Mouse (Mus musculus) cerebellum, adult 11-12 months (tissue): ENCODE measurements around the gene Pcmt1.
"Not testable (repeated sequence)": the region's sequence is repeated elsewhere in the genome, so short reads cannot be mapped to it uniquely, and the experiment has no call there.

Experiments
- DNase-seq: peaks from one replicate; pipeline ENCODE4 v3.0.0; 2022

Pcmt1 gene

DNA sequence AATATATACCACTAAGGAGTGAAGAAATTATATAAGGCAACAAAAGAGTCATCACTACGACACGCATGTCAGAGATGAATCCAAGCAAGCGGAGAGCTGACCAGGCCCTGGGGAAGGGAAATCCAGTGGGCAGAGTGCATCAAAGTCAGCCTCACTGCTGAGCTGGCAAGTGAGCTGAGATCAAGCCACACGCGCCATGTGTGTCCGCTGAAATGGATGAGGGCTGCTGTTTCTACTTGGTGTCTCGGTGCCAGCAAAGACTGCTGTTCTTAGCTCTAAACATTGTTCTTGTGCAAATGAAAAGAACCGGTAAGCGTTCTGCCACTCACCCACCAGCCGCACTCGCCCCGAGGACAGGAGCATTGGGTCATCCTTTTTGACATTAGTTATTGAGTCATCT is 40.6 kb downstream of the Pcmt1 start:
- no peak for DNase-seq

DNA sequence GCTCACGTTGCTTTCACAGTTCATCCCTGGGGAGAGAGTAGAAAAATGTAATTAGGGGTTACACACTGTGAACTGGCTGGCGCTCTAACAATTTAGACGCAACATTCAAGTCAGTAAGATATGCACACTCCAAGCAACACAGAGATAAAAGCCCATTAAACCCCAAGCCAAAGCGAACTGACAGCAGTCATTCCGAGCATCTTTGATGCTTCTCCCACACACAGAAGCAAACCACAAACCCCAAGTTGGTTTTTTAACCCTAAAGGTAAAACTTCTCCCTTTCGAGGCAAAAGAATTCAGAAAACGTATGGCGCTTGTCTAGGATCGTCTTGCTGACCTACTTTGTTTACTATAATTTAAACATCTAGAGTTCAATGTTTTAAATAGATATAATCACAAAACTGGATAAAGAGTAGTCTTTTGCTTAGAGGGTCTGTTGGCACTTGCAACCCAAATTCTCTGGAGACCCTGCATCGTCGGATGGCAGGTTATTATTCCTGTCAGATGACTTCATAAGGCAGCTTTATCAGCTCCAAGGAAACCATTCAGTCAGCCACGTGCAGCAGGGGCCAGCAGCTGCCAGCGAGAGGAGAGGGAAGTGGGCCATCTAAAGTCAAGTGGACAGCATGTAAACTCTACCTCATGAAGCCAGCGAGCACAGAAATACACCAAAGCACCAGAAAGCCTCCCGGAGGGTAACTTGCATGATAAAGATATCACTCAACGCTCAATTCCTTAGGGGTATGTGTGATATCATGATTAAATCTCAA is 49.8 kb downstream of the Pcmt1 start:
- DNase-seq = no peak

DNA sequence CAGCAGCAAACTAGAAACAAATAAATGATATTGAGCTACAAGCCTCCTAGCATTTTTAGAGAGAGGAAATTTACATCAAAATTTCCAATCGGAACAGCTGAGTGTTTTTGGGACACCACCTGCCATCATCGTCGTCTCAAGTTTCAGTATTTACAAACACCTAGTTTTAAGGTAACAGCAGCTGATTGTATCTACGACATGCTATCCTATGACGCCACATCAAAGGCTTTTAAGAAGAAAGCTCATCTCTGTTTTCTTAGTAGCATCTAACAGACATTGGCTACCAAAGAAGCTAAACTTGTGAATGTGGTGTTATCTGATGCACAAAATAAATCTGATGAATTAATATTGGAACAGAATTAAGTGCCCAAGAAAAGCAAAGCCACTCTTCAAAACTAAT is 50.6 kb downstream of the Pcmt1 start:
- DNase-seq = no peak

DNA sequence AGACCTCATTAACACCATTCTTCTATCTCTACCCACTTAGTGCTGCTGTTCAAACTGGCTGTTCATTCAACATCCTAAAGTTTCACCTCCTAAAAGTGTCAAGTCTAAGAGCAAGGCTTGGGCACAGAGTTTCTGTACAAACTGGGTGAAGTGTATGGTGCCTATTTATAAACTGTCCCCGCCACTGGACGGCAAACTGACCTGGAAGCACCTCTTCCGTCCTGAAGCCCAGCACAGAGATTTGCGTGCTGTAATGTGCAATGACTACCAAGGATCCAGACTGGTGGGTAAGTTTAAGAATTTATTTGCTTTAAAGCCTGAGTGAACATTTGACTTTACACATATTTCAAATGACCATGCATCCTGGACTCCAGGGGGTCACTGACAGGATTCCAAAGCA is 51.8 kb downstream of the Pcmt1 start:
- DNase-seq = no peak

DNA sequence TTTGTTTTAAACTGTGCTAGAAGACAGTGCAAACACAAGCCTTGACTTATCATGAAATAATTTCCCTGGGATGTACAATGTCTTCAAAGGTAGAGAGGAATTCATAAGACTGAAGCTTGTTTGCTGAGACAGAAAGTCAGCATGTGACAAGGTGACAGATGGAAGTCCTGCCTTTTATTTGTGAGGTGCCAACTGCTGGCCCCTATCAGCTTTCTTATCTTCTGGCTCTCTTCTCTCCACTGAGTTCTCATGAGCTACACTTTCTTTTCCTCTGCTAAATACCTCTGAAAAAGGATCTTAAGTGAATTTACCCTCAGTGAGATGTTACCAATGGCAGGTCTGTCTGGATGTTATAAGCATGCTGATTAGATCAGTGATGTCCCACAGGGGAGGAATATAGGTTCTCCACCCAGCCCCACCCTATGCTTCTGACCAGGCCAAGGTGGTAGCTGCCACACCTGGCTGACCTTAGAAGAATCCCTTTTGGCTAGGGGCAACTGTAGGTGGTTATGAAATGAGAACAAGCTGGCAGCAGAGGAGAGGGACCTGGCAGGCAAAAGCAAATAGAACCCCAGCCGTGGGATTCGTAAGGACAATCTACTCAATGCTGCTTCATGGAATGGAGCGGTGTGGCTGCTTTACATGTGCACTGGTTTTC is 56.9 kb downstream of the Pcmt1 start:
- no peak for DNase-seq

DNA sequence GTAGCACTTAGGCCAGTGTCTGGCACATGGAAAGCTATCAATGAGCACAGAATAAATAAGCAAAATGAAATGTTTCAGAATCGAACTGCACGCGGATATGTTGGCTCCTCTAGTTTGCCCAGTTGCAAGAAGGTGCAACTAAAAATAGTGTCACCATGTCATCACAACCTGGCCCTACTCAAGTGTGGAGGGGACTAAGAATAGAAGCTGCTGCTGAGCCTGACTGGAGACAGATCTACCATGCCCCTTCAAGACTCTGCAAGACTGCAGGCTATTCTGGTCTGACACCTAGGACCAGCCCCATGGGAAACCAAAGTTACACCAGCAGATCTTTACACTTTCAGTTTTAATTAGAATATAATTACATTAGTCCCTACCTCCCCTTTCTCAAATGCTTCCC is 58.6 kb downstream of the Pcmt1 start:
- DNase-seq = no peak

DNA sequence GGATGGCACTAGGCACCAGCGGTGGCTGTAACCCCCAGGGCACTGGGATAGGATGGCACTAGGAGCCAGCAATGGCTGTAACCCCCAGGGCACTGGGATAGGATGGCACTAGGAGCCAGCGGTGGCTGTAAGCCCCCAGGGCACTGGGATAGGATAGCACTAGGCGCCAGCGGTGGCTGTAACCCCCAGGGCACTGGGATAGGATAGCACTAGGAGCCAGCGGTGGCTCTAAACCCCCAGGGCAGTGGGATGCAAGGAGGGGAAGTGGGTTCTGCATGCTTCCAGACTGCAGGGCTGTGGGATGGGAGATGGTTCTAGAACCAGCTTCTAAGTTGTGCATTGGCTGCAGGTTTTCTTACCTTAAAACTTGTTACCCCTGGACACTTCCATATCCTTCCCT is 60.2 kb downstream of the Pcmt1 start:
- DNase-seq = no peak

DNA sequence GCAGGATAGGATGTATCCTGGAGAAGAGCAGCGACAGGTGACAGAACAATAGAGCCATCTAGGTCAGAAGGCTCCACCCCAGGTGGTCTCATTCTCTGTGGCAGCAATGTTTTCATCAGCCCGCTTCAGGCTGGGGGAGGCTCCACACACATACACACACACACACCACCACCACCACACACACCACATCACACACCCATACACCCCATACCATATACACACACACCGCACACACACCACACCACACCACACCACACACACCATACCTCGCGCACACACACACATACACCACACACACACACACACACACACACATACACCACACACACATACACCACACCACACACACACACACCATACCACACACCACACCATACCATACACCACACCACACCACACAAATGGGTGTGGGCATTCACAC is 61.1 kb downstream of the Pcmt1 start:
- DNase-seq = no peak

DNA sequence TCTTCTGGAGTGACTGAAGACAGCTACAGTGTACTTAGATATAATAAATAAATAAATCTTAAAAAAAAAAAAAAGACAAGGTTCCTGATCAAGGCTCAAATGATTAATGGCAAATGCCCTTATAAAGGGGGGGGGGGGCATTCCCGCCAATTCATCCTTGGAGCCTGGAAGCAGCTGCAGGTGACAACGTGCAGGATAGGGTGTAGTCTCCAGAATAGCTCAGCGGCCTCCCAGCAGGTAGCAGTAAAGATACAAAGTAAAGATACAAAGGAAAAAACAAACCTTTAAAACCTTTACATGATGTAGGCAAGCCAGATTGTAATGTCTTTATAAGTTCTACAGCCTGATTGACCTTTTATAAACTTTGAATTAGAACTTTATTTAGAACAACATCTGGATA is 63.4 kb downstream of the Pcmt1 start:
- DNase-seq = not testable (repeated sequence)

DNA sequence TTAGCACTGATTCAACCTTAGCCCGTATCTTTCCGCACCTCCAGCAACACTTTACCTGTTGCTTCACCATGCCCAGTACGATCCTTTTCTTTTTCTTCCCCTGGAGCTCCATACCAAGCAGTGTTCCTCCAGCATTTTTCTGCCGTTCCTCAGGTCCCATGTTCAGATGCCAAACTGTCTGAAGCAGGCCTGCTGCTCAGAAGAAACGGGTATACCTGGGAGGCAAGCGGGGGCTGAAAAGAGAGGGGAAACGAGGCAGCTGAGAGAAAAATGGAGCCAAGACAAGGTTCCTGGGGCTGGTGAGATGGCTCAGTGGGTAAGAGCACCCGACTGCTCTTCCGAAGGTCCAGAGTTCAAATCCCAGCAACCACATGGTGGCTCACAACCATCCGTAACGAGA is 63.8 kb downstream of the Pcmt1 start:
- not testable (repeated sequence) for DNase-seq

DNA sequence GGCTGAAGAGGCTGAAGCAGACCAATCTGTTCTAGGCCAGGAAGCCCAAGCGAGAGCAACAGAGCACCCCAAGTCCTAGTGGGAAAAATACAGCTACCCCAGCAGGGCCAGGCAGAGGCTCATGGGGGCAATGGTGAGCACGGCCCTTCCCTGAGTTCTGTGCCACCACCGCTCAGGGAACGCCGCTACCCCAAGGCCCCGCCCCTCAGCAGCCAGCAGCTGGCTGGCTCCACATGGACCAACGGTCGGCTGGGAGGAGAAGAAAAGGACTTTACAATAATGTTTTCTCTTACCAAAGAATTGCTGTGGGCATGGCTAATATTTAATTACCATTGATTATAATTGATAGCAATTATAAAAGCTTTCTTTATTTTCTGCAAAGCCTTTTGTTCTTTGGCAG is 66.1 kb downstream of the Pcmt1 start:
- DNase-seq = no peak

DNA sequence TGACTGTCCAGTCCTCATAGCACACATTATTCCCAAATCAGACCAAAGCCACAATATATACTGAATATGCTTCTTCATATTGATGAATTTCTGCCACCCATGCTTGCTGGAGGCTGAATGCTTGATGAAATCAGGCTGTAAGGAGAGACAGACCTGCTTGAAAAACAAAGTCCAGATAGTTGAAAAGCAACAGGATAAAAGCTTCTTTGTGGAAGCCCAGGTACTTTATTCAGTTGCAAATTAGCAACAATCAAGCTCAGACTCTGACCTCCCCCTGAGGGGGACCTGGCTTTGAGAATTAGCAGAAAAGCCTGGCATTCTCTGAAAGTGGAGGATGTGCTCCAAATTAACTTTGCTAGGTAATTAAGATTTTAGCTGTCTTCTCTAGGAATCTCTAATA is 68.7 kb downstream of the Pcmt1 start:
- not testable (repeated sequence) for DNase-seq

DNA sequence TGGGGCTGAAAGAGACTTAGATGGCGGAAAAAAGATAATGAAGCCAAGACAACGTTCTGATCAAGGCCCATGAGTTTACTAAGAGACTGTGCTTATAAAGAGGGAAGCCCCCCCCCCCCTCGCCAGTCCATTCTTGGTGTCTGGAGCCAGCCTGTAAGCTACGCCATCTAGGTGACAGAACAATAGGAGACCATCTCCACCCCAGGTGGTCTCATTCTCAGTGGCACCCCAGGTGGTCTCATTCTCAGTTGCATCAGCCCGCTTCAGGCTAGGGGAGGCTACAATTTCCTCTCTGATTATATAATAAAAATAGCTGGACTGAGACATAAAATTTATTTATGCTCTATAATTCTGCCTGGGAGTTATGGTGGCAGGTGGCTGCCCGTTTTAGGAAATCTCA is 69.3 kb downstream of the Pcmt1 start:
- DNase-seq = no peak

DNA sequence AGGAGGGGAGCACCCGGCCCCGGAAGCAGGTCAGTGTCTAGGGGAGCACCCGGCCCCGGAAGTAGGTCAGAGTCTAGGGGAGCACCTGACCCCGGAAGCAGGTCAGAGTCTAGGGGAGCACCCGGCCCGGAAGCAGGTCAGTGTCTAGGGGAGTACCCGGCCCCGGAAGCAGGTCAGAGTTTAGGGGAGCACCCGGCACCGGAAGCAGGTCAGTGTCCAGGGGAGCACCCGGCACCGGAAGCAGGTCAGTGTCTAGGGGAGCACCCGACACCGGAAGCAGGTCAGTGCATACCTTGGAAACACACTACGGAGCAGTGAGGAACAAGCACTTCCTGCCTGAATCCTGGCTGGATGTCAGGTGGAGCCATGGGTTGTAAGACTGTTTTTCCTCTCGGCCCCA is 72.3 kb downstream of the Pcmt1 start:
- no peak for DNase-seq

DNA sequence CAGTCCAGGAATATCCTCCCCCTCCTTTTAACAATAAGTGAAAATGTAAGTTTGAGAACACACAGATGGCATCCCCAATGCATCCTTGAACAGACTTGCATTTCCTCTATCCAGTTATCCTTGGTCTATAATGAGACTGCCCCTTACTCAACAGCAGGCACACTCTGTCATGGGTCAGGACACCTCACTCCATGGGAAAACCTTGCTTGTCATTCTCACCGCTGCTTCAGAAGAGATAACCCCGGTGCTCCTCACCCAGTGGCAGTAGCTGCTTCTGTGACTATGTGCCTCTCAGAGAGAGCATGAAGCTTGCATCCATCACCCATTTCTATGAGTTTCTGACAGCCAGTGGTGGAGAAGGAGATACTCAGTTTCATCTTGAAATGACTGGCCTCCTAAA is 74.5 kb downstream of the Pcmt1 start:
- DNase-seq = no peak

DNA sequence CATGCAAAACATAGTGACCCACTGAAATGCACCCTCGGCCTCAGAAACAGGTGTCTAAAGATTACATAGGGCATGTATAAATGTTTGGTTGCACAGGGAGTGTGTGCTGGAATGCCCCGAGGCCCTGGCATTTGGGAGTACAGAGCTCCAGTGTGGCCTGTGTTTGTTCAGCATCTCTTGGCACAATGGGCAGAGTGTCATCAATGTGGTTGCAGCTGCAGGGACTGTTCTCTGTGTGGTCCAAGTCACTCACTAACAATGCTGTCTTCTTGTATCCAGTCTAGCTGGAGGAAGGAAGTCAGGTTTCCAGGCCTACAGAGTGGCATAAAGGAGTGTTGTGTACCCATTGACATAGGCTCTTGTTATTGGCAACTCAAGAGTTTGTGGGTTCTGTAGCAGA is 75.8 kb downstream of the Pcmt1 start:
- DNase-seq = no peak

DNA sequence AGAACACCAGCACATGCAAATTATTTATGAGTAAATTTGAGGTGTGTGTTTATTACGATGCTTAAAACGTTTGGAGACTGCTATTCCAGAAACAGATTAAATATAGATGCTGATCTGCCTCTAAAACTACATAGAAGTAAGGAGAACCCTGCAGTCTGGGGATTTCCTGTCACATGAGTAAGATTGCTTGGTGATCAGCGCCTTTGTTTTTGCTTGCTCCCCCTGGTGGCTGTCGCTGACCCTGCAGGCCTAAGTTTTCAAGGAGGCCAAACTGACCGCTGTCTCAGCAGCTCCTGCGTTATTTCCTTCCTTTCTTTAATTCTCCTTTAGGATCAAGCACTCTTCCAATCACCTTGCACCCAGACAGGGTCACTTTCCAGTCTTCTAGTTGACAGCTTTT is 80.3 kb downstream of the Pcmt1 start:
- peak; percentile 55 for DNase-seq

DNA sequence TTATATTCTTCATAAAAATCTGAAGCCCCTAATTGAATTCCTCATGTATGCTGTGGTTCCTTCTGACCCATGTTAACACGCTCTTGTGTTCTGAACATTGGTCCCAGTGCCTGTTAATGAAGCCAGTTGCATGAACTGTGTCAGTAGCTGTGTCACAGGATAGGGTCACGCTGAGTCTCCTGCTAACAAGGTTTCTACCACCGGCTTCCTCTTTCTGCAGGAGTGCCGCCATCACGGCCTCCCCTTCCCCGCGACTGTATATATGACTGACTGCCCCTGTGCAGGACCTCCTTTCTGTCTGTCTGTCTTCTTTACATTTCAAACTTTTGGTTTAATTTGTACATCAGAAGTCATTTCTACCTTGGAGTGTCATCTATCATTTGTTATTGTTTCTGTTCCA is 82.8 kb downstream of the Pcmt1 start:
- no peak for DNase-seq

DNA sequence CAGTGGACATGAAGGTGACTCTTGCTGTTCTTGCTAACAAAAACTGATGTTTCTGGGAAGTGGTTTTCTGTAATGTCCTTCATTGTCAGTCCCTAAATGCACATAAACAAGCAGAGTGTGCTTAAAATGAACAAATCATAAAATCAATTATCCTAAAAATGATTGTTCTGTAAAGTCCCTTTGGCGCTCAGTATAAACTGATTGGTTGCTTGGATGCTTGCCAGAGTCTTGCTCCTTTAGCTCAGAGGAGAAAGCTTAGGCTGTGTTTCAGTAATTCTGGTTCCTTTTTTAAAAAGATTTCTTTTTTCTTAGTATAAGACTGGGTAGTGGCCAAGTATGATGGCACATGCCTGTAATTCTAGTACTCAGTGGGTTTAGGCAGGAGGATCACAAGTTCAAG is 84.7 kb downstream of the Pcmt1 start:
- no peak for DNase-seq

DNA sequence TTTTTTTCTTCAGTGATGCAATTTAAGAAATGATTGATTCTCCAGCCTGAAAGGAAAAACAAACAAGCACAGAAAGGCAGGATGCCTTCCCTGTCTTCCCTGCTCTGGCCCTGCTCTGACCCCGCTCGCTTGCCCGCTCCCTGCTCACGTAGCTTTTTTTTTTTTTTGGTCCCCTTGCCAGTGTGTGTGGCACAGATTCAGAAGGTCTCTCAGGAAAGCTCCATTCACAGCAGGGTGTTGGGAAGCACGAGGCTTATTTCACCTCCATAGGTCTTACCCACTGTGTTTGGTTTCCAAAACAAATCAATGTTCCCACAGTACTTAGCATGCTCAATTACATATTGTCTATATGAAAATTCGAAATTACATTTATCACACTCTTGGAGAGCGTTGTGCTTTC is 86.1 kb downstream of the Pcmt1 start:
- DNase-seq = no peak

DNA sequence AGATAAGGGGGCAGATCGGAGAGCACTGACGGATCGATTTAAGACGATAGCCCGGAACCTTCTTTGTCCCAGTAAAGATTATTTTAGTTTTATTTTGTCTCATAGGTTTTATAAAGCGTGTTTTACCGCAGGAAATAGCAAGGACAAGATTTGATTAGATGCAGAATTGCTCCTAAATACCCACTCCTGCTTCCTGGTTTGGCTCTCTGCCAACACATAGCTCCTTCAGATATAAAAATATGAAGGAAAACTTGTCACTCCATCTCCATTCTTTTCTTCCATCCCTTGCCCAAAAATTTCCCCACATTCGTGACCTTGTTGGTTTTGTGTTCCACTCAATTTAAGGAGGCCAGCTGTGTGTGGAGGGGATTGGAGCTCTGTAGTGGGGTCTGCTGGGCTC is 90.1 kb downstream of the Pcmt1 start:
- no peak for DNase-seq

DNA sequence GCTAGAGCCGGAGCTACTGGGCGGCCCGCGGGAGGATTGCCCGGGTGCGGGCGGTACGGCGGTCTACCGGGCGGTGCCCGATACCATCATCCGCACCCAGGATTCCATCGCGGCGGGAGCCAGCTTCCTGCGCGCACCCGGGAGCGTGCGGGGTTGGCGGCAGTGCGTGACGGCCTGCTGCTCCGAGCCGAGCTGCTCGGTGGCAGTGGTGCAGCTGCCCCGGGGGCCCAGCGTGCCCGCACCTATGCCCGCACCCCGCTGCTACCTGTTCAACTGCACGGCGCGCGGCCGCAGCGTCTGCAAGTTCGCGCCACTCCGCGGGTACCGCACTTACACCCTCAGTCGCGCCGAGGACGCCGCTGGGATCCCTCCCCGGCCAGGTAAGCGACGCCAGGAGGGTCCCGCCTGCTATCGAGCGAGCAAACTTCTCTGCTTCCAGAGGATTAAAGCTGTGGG is 90.7 kb downstream of the Pcmt1 start:
- no peak for DNase-seq

DNA sequence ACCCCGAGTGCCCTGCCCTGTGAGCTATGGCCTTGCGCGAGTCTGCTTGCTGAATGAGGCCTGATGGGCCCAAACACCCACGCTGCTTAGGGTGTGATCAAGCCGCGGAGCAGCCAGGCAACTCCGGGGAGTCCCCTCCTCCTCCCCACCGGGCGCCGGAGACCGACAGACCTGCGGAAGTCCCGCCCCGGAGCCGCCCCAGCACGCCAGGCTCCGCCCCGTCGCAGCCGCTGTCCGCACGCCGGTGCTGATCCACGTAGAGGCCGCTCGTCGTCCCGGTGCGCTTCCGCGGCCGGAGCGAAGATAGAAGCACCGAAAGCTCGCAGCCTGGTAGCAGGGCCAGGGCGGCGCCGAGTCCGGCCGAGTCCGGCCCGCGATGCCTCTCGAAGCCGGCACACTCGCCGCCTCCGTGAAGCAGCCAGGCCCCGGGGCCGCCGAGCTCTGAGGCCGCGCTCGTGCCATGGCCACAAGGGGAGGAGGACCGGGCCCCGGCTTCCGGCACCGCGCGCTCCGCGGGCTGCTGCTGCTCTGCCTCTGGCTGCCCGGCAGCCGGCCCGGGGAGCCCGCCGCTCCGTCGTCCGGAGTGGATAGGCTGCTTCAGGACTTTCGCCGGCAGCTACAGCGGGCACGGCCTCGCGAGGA is 91.2 kb downstream of the Pcmt1 start, which contains the start of gene Lrp11:
Gene Lrp11 (plus strand): TSS at position 209 of the 642 bp plus-strand sequence.
- peak; percentile 88 for DNase-seq

DNA sequence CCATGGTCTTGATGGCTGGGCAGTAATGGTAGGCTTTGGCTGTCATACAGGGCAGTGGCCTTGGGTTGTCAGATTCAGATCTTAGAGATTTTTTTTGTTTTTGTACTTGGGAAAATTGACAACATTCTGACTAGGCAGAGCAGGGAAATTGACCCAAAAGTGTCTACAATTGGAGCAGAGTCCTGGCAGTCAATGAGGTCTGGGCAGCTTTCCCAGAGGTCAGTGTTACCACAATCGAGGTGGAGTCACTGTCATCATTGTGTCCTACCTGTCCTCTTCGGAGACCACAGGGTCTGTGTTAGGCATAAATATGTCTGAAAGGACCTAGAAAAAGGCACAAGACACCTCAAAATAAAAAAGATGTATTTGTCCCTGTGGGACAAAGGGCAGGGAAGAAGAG is 94.2 kb downstream of the Pcmt1 start:
- no peak for DNase-seq
